Mouse (Mus musculus): ENCODE measurements around the gene Txnrd2. TPM values are rescaled to one million over a fixed set of nuclear protein-coding genes. Genes with fewer than 3 reads are reported as not detected.

Txnrd2 gene
- polyA plus RNA-seq, 3 experiments from 2014 or later: 15.9 to 21.2 (median 20.4) TPM

DNA sequence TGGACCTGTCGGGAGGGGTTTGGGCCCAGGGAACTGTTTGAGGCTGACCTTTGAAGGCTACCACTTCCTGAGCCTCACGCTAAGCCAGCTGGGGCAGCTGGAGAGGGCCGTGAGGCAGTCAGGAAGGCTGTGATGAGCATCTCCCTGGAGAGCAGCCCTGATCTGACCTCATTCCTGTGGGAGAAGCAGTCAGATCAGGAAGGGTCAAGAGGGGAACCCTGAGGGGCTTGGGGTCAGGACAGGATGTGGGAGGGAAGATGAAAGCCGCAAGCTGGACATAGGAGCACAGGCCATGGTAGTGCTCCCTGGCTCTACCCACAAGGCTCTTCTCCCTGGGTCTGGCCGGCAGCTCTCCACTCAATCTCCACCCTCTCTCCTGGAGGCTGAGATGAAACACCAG is 27.7 kb downstream of the Txnrd2 start:
- ATAC-seq: no peak

DNA sequence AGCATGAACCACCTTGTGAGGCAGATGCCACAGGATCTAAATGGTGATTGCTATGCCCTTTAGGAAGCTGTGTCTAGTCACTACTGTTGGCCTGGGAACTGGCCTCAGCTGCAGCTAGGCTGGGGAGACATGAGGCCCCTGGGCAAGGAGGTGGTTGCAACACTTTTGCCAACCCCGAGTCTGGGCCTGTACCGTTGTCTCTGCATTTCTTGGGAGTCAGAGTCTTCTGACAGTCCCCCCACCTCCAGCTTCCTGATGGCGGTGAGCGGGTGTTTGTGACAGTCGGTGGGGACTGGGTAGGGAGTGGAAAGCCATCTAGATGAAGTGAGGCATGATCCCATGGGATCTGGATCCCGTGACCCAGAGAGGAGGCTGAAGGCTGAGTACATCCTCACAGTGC is 29.2 kb downstream of the Txnrd2 start:
- ATAC-seq: no peak

DNA sequence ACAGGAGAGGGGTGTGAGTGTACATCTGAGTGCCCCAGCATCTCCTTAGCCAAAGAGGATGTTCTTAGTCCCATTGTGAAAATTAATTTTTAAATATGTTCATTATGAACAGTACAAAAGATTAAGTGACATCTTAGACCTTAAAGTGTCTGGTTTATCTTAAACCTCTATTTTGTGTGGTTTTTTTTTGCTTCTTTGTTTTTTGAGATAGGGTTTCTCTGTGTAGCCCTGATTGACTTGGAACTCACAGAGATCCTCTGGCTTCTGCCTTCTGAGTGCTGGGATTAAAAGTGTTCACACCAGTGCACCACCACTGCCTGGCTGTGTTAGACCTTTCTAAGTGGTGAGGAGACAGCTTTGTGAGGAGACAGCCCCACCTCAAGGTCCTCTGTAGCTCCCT is 32.5 kb downstream of the Txnrd2 start:
- ATAC-seq: no peak

DNA sequence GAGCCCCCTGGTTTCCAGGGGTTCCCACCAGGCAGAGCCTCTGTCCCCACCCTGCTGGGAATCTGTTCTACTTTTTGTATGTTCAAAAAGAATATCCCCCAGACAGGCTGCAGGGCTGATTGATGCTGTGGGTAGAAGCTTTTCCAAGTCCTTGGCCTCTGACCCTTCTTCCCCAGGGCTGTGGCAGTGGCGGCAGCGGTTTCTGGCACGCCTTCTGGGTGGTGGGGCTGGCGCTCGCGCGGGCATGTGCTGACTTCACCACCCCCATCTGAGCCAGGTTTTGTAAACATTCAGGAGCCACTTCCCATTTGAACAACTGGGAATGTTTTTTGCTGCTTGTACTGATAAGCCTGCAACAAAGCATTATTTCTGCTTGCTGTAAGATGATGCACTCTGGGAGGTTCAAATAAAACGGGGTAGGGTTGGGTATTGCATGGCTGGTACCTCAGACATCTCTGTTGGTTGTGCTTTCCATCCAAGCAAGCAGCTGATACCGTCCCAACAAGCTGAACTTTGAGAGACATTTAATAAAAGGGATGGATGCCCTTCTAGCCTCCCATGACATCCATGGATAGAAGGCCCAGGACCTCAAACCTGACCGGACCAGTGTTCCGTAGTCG is 33.3 kb downstream of the Txnrd2 start:
- peak; percentile 8 for ATAC-seq

DNA sequence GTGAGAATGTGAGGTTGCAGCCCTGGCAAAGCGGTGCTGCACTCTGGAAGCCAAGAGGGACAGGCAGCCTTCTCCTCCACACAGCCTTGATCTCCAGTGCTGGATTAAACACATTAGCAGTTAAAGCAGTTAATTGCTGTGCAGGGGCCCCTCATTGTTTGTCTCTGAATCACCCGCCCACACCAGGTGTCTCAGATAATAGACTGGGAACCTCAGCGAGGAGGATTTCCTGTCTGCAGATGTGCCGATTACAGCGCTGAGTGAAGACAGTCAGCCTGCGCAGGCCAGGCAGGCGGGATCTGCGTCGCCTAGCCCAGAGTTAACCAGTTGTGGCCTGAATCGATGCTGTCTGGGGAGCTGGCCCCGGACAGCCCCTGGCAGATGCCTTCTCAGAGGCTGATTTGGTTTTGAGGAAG is 33.8 kb downstream of the Txnrd2 start:
- peak; percentile 99 for ATAC-seq

DNA sequence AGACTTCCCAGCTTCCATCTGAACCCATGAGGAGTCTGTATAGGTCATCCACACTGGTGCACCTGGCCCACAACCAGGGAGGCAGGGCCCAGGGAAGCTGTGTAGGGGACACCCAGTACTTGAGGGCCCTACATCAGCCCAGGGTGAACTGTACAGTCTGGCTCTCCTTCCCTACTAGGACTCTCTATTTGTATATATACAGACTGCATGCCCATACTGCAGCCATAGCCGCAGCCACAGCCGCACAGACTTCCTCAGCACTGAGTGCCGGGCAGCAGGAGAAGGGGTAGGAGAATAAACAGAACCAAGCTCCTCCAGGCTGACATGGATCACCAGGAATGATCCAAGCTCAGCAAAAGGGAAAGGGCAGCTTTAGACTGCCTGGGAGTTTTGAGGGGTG is 34.6 kb downstream of the Txnrd2 start:
- ATAC-seq: no peak

DNA sequence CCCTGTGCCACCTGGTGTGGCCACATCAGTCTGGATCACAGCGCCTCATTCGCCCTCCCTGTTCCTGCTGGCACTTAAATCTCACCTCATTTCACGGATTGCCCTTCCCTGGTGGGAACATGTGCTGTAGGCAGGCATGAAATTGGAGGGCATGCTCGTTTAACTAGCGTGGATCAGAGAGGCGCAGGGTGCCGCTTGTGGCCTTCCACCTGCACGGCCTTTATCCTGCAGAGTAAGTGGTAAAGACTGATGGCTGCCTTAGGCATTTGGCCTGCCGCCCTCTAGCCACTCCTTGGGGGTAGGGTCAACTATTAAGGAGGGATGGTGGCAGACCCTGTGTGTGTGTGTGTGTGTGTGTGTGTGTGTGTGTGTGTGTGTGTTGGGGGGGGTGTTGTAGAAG is 35.8 kb downstream of the Txnrd2 start:
- ATAC-seq: no peak

DNA sequence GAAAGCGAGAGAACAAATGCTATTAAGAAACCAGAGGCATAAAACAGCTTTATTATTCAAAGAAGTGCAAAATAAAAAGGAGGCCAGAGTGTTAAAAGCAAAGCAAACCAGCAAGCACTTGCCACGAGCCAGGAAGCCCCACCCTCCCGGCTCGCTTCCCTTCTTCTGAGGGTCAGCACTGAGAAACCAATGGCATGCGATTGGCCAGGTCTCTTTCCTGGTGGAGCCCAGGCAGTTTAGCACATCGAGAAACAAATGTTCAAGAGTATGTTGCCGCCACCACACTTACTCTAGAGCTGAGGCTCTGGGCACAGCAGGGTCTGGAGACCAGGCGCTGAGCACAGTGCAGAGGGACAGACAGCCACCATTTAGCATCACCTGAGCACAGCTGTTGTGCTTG is 36.4 kb downstream of the Txnrd2 start:
- ATAC-seq: no peak

DNA sequence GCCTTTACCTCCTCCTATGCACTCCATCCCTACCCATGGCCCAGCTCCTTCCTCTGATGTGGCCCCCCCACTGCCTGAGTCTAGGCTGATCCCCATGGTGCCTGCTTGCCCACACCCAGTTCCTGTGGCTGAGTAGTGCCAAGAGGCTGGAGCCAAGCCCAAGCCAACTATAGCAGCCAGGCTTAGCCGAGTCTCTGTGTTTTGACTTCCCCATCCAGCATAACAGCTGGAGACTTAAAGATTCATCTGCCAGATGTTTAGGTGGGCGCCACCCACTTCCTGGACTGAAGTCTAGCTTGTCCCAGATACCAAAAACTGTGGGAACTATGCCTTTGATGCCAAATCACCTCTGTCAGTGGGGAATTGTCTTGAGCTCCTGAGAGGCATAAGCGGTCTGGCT is 38.1 kb downstream of the Txnrd2 start:
- ATAC-seq: no peak

DNA sequence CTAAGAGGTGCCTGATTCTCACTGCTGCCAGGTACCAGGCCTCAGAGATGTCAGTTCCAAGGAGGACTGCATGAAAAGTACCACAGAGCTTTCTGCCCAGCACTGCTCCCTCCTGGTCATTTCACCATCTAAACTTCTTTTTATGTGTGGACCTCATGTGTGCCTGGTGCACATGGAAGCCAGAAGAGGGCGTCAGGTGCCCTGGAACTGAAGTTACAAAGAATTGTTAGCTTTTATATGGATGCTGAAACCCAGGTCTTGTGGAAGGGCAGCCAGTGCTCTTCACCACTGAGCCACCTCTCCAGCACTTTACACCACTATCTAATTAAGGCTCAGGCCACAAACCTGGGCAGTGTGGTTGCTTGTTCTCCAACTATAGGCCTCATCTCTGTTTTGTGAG is 44.6 kb downstream of the Txnrd2 start:
- no peak for ATAC-seq

DNA sequence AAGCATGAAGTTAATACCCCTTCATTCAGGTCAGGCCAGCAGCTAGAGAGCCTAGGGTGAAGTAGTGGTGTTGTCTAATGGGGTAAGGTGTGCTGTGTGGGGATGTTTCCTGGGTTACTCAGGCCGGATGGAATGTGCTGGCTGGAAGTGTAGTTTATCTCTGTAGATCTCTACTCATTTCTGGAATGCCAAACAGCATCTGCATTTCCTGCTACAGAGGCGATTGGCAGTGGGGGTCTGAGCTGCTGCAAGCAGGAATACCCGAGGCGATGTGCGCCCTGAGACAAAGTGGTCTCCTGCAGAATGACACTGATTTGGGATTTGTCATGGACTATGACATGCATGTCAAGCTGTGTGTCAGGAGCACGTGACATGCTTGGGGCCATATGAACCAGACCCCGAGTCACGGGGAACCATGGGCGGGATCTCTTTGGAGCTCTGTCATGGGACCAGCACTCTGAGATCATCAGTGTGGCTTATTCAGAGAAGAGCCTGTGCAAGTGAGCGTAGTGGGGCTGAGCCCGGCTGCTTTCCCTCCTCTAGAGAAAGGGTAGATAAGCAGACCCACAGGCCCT is 45.3 kb downstream of the Txnrd2 start:
- ATAC-seq: no peak

DNA sequence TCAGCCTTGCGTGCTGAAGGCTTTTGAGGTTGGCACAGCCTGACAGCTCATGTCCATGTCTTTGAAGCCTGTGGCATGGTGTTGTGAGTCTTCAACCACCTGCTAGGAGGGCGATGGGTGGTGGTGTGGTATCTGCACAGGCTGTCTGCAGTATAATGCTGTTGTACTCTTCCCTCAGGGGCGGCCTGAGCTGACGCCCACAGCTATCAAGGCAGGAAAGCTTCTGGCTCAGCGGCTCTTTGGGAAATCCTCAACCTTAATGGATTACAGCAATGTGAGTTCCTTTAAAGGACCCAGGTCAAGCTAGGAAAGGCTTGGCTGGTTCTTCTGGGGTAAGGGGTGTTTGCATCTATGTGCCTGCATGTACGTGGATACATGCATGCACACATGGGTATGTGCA is 45.8 kb downstream of the Txnrd2 start:
- ATAC-seq: no peak

DNA sequence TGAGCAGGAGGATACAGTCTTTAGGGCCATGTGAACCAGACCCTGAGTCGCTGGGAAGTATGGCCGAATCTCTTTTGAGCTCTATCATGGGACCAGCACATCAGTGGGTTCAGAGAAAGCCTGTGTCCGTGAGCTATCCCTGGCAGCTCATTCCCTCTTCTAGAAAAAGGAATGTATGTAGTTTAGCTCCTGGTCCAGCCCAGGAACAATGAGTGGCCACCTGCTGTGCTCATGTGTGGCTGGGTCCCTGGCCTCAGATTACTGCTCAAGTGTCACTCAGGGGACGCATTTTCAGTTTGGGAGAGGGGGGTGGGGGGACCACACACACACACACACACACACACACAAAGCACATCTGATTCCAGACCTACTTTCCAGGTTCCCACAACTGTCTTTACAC is 46.2 kb downstream of the Txnrd2 start:
- no peak for ATAC-seq

DNA sequence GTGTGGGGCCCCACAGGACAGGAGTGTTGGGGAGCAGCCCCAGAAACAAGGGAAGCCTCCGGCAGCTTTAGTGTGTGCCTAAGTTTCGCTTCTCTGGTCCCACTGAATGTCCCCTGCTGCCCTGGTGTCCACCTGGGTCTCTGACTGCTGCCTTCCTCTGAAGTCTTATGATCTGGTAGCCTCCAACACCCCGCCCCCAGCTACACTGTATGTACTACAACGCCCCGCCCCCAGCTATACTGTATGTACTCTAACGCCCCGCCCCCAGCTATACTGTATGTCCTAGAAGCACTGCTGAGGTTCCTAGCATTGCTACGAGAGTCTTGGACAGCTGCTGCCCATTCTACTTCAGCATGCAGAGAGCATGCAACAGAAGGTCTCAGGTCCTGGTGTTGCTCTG is 46.8 kb downstream of the Txnrd2 start:
- ATAC-seq: no peak

DNA sequence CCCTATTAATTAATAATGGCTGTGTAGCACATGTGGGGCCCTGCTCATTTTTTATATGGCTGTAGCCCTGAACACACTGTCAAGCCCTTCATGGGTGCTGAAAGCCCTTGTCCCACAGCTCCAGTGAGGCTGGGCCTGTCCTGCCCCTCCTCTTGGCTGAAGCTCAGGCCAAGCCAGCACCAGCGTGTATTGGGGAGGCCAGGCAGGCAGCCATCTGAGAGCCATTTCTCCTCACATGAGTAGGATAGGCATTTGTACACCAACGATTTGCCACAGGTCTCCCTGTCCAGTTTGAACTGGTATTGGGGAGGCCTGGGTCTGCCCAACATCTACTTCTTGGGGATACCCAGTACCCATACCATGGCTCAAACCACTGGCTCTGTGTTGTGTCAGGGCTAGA is 47.8 kb downstream of the Txnrd2 start:
- no peak for ATAC-seq

DNA sequence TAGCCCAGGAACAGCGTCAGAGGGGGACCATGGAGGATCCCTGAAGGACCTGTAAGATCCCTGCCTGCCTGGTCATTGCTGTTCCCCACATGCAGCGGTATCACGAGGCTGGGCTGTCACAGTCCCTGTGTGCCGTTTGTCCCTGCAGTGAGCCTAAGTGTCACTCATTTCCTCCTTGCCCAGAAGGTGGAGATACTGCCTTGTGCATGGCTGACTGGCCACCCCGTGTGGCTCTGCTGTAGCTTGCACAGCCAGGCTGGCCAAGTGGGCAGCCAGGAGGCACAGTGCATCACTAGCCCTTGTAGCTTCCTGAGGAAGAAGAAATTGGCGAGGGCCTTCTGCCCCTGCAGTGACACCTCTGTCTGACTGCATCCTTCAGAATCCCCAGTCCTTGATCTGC is 51.8 kb downstream of the Txnrd2 start:
- no peak for ATAC-seq

DNA sequence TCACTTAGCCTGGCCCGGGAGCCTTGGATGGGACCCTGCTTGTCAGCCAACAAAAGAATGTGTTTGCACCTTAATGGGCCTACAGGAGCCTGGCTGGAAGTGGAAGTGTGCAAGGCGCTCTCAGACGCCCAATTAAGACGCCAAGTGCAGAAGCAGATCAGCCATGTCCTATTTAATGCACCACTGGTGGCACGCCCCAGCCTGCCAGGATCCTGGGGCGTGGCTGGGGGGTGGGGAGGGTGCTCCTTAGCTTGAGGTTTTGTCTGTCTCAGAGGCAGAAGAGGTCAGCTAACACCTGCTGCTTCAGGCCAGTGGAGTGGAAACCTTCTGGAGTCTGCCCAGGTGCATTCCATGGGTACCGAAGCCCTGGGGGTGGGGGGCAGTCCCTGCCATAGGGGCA is 53.5 kb downstream of the Txnrd2 start:
- ATAC-seq: no peak

DNA sequence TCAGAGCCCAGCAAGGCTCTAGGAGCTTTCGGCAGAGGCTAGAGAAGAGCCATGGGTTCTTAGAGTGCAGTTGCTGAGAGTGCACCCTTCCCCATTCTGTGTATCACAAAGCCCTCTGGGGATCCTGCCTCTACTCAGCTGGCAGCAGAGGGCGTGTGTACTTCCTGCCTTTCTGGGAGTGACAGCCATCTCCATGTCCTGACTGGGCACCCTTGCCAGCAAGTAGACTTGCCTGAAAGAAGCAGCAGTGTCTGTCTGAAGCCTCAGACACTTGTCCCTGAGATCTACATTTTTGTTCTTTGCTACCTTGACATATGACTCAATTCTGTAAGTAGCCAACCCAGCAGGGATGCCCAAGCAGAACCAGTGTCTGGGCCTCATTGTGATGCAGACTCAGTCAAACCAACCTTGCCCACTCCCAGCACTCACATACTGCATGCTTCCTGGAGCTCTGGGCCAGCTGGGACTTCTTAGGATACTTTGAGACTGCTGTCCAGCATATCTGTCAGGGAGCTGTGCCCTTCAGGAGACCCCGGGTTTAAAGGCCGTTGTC is 54.8 kb downstream of the Txnrd2 start:
- ATAC-seq: no peak

DNA sequence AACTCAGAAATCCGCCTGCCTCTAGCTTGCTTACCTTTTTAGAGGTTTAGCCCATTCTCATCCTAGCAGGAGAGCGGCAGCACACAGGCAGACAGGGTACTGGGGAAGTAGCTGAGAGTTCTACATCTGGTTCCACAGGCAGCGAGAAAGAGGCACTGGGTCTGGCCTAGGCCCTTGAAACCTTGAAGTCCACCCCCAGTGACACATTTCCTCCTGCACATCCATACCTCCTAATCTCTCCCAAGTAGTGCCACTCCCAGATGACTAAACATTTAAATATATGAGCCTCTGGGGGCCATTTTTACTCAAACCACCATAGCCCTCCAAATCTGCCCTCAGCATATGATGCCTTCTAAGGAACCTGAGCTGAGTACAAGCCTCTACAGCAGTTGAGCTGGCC is 56.2 kb downstream of the Txnrd2 start:
- ATAC-seq: no peak

DNA sequence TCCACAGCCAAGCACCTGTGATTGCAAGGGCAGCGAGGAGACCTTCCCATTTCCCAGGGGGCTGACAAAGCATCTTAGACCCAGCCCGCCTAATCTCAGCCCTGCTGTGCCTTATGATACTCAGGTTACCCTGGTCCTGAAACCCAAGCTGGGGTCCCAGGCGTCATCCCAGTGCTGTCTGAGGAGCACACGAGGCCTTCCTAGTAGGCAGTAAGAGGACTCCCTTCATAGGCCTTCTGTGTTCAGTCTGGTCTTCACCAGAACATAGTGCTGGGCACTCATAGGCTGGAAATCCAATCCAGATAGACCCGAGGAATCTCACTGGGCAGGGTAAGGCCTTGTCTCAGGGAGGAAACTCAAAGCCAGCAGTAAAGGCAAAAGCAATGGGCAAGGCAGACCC is 57.7 kb downstream of the Txnrd2 start:
- ATAC-seq: no peak

DNA sequence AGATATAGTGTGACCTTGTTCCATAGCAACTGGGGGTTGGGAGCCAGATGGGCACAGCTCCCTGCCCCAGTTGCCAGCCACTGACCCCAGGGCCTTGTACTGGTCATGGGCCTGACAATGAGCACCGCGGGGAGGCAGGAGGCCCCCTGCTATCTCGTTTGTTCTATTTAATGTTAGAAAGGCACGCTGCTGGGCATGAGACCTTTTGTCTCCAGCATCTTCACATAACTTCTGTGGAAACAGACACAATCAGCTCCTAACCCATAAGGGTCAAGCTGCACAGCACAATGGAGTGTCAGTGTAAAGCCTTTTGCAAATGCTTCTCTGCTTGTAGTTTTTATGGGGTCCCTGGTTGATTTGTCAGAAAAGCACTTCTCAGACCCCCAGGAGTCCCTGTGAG is 58.2 kb downstream of the Txnrd2 start:
- ATAC-seq: no peak

DNA sequence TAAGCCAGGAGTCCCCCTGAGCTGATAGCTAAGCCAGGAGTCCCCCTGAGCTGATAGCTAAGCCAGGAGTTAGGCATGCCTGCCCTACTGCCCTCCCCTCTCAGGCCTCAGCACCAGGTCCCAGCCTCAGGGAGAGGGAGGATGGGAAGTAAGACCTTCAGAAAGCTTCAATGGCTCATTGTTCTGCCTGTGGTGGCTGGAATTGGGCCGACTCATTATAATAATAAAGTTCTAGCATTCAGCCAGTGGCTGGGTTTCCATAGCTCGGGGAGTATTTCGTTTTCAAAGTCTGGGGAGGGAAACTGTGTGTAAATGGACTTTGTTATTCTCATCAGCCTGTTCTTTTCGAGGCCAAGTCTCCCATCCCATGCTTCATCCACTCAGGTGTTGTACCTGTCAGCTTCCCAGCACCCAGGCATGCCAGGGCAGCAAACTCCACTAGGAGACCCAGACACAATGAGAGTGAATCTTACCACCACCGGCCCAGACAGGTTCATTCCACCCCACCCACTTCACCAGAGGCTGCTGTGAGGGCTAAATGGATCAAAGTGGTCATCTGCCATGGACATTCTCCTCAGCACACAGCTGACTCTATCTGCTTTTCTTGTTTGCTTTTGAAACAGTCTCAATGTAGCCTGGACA is 58.7 kb downstream of the Txnrd2 start:
- no peak for ATAC-seq

DNA sequence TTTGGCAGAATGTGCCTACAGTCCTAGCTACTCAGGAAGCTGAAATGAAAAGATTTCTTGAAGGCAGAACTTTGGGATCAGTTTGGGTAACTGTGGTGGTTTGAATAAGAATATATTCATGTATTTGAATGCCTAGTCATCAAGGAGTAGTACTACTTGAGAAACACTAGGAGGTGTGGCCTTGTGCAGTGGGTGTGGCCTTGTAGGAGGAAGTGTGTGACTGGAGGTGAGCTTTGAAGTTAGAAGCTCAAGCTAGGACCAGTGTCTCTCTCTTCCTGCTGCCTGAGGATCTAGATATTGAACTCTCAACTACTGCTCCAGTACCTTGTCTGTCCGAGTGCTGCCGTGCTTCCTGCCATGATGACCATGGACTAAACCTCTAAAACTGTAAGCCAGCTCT is 59.9 kb downstream of the Txnrd2 start:
- no peak for ATAC-seq

DNA sequence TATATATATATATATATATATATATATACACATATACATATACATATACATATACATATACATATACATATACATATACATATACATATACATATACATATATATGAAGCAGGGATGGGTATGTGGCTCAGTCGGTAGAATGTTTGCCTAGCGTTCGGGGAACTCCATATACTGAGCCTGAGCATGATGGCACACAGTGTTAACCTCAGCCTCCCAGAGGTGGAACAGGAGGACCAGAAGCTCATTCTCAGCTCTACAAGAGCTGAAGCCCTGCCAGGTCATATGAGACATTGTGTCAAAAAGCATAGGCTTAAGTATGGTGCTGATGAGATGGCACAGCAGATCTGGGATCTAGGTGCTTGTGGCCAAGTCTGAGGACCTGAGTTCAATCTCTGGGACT is 64.1 kb downstream of the Txnrd2 start:
- ATAC-seq: no peak

Measured in inflammation-experienced regulatory T-cells, adult 6 months (primary cell).